Mouse (Mus musculus) kidney, embryonic 16.5 days (tissue): Measurements from ENCODE around the gene Bspry. TPM values are rescaled to one million over a fixed set of nuclear protein-coding genes. Genes with fewer than 3 reads are reported as not detected.
"Not testable (repeated sequence)": the region's sequence is repeated elsewhere in the genome, so short reads cannot be mapped to it uniquely, and the experiment has no call there.

Experiments
- ATAC-seq: fragments of 200-750 bp; cut with Nextera tagmentation; 2 replicates; pipeline ENCODE4 v1.8.0; 2017; ENCODE audit warnings: moderate TSS enrichment; ENCODE audit not compliant: low FRiP score, low TSS enrichment
- H3K27ac ChIP-seq: fragments of 300-500 bp; sonication (generic); 2 replicates; pipeline ENCODE4 v1.5.1; 2014; ENCODE audit warnings: low read length
- H3K27me3 ChIP-seq: fragments of 300-500 bp; sonication (generic); 2 replicates; pipeline ENCODE4 v1.6.1; 2014; ENCODE audit warnings: low read length, control low read depth, mixed read lengths; ENCODE audit not compliant: insufficient read depth
- H3K36me3 ChIP-seq: fragments of 300-500 bp; sonication (generic); 2 replicates; pipeline ENCODE4 v1.6.1; 2014; ENCODE audit warnings: low read length, control low read depth, mixed read lengths; ENCODE audit not compliant: insufficient read depth
- H3K4me1 ChIP-seq: fragments of 300-500 bp; sonication (generic); 2 replicates; pipeline ENCODE4 v1.6.1; 2014; ENCODE audit warnings: low read length, control low read depth, mixed read lengths; ENCODE audit not compliant: insufficient read depth
- H3K4me2 ChIP-seq: fragments of 300-500 bp; sonication (generic); replicated peaks from 2 replicates; pipeline ENCODE4 v1.6.1; 2014; ENCODE audit warnings: low read depth, low read length
- H3K4me3 ChIP-seq: fragments of 300-500 bp; sonication (generic); 2 replicates; pipeline ENCODE4 v1.5.1; 2014; ENCODE audit warnings: mild to moderate bottlenecking, low read length
- H3K9ac ChIP-seq: fragments of 300-500 bp; sonication (generic); replicated peaks from 2 replicates; pipeline ENCODE4 v1.6.1; 2014; ENCODE audit warnings: low read length
- H3K9me3 ChIP-seq: fragments of 300-500 bp; sonication (generic); 2 replicates; pipeline ENCODE4 v1.6.1; 2016; ENCODE audit warnings: low read length, control low read depth
- WGBS: fragments of 180-500 bp; shearing (Covaris S2); extraction: QIAGEN DNeasy Blood & Tissue Kit; methylation state at CpG from one replicate; pipeline ENCODE4 v1.1.7; 2014; 5-methylcytosine and 5-hydroxymethylcytosine counted together
- polyA plus RNA-seq: library from polyadenylated mRNA; unstranded; fragments of >200 nt; fragmentation: Nextera tagmentation; extraction: Ambion mirVana; gene quantifications from 2 replicates; pipeline ENCODE4 v1.2.1, GENCODE M21; 2015

Bspry gene
- polyA plus RNA-seq, 1 experiment from 2014 or later = 28.3 TPM

DNA sequence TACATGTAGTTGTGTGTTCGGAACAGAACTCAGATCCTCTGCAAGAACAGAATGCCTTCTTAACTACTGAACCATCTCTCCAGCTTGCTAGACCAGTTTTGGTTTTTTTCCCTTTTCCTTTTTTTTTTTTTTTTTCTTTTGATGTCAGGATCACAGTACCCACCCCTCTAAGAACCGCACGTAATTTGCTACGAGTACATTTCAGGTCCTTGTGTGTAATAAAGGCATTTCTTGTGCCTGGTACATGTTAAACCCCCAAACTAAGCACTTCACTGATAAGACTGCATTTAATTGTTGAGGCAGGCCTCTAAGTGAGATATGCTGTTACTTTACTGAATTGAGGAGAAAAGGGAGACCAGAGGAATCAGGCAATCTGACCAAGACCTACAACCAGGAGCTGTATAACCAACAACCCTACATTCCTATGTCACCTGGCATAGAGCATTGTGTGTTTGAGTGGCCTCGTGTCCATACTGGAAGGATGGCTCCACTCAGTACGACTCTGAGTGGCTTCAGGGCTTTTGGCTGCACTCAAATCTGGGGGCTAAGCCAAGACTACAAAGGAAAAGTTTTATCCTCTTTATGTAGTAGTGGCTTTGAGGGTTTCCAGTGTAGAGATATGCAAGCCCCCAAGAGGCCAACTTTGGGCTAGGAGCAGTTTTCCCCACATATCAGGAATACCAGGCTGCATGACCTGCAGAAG lies 2.2 kb upstream of the Bspry start:
- no peaks in the 10 kb centered on the region for H3K9me3 ChIP-seq
- peaks cover 12% of the 10 kb centered on the region for H3K4me1 ChIP-seq
- no peak overlapping the region for H3K4me2 ChIP-seq
- H3K27me3 ChIP-seq = no peaks in the 10 kb centered on the region
- H3K4me3 ChIP-seq = no peak overlapping the region
- no peak overlapping the region for H3K9ac ChIP-seq
- peak overlapping the region; percentile 39; the same call in 1 of the 2 replicates for H3K27ac ChIP-seq
- WGBS = 77% methylated on average over 6 of the region's 6 CpGs
- H3K36me3 ChIP-seq = no peaks in the 10 kb centered on the region
- no peak for ATAC-seq

DNA sequence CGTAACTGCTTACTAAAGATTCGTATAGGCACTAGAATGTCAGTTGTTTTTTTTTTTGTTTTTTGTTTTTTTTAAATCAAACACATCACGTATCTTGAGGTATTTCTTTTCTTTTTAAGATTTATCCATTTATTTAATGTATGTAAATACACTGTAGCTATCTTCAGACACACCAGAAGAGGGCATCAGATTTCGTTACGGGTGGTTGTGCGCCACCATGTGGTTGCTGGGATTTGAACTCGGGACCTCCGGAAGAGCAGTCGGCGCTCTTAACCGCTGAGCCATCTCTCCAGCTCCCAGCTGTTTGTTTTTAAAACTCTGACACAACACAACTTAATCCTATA lies 288 bp upstream of the Bspry start:
- WGBS = 13% methylated on average over 11 of the region's 11 CpGs
- not testable (repeated sequence) for H3K9me3 ChIP-seq, H3K27me3 ChIP-seq, ATAC-seq, H3K36me3 ChIP-seq, H3K27ac ChIP-seq
- Histone ChIP-seq H3K4me3 (peak overlapping the region; percentile 58), H3K4me2 (peak overlapping the region; percentile 86), H3K9ac (peak overlapping the region; percentile 70; the same call in 1 of the 2 replicates), H3K4me1 (peaks cover 12% of the 10 kb centered on the region)

DNA sequence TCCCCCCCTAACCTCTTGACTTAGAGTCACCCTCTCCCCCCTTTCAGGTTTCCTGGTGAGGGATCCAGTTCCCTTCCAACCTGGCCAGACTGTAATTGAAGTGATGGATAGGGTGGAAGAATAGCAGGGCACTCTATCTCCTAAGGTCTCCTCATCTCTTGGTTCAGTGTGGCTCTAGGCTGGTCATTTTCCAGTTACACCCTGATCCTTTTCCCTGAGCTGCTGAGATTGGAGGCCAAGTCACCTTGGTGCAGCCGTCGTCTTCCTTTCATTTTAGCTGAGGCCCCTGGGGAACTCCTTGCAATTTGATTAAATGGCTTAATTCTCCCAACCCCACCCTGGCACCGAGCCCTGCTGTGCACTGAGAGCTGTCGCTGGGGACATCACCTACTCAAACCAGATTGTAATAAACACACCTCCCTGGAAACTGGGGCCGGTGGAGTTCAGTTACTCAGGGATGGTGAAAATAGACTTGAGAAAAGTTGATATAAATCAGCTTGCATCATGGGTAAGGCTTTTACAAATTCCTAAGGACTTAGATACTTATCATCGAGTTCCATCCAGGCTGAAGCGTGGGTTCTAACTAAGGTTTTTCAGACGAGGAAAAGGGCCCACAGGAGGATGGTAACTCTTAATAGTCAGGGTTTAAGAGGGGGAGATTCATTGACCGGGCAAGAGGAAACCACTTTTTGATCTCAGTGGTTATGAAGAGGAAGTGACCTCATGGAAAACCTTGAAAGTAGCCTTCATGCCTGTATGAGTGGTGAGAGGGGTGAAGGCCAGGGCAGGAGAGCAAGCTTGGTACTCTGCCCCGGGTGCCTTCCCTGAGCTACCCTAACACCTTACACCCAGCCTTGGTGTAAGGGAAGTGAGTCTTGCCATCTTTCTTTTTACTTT lies 1.1 kb downstream of the Bspry start:
- no peaks in the 10 kb centered on the region for H3K9me3 ChIP-seq
- H3K4me1 ChIP-seq = peaks cover 12% of the 10 kb centered on the region
- ATAC-seq = peak; percentile 32; the same call in 1 of the 2 replicates
- peak overlapping the region; percentile 45; the same call in 1 of the 2 replicates for H3K9ac ChIP-seq
- no peaks in the 10 kb centered on the region for H3K36me3 ChIP-seq
- peak overlapping the region; percentile 60; the same call in 1 of the 2 replicates for H3K27ac ChIP-seq
- H3K27me3 ChIP-seq = no peaks in the 10 kb centered on the region
- WGBS = 38% methylated on average over 10 of the region's 10 CpGs
- peak overlapping the region; percentile 86 for H3K4me2 ChIP-seq
- peak overlapping the region; percentile 58 for H3K4me3 ChIP-seq

DNA sequence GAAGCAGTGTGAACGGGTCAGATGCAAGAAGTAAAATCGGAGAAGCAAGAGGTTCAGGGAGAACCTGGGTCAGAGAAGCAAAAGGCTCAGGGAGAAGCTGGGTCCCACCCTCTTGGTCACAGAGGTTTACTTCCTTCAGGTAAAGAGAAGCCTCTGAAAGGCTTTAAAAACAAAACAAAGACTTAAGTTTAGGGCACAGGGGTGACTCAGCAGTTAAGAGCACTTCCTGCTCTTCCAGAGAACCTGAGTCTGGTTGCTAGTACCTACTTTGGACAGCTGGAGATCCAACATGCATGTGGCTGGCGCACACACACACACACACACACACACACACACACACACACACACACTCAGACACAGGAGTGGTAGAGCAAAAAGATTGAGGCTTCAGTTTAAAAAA lies 5.1 kb downstream of the Bspry start:
- H3K4me3 ChIP-seq = no peak overlapping the region
- WGBS = 81% methylated on average over 3 of the region's 3 CpGs
- H3K9ac ChIP-seq = no peak overlapping the region
- no peaks in the 10 kb centered on the region for H3K27me3 ChIP-seq
- no peak overlapping the region for H3K4me2 ChIP-seq
- ATAC-seq = no peak
- H3K4me1 ChIP-seq = peaks cover 6% of the 10 kb centered on the region; the same call in 1 of the 2 replicates
- H3K9me3 ChIP-seq = no peaks in the 10 kb centered on the region
- no peak overlapping the region for H3K27ac ChIP-seq
- H3K36me3 ChIP-seq = no peaks in the 10 kb centered on the region

DNA sequence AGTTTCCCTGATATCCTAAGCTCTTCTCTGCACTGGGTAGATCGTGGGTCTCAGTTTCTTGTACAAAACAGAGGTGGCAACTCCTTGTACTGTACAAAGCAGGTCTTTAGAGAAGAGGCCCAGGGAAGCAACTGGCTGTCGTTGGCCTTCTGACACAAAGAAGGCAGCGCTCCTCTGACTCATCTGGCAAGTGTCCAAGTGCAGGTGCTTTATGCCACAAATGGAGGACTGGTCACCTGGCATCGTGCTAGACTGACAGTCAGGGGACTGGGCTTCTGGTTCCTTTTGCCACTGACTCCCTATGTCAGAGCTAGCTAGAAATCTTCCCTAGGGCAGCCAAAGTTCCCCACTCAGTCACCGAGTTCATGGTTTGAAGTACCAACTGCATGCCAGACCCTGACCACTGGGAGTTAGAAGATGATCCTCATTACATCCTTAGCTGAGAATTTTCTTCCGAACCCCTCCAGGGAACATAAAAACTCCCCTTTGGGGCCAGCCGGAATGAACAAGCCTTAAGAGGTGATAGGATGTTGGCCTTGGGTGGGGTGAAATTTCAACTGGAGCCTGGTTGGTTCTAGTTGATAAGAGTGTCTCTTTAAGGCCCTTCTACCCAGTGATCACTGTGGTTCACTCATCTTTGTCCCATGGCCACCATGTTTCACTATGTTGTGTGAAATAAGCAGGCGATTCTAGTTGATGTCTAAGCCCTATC lies 5.8 kb downstream of the Bspry start:
- H3K4me2 ChIP-seq = no peak overlapping the region
- ATAC-seq = no peak
- H3K36me3 ChIP-seq = no peaks in the 10 kb centered on the region
- H3K9ac ChIP-seq = no peak overlapping the region
- H3K4me3 ChIP-seq = no peak overlapping the region
- 81% methylated on average over 8 of the region's 8 CpGs for WGBS
- H3K27me3 ChIP-seq = no peaks in the 10 kb centered on the region
- peaks cover 5% of the 10 kb centered on the region; the same call in 1 of the 2 replicates for H3K4me1 ChIP-seq
- H3K27ac ChIP-seq = no peak overlapping the region
- no peaks in the 10 kb centered on the region for H3K9me3 ChIP-seq

DNA sequence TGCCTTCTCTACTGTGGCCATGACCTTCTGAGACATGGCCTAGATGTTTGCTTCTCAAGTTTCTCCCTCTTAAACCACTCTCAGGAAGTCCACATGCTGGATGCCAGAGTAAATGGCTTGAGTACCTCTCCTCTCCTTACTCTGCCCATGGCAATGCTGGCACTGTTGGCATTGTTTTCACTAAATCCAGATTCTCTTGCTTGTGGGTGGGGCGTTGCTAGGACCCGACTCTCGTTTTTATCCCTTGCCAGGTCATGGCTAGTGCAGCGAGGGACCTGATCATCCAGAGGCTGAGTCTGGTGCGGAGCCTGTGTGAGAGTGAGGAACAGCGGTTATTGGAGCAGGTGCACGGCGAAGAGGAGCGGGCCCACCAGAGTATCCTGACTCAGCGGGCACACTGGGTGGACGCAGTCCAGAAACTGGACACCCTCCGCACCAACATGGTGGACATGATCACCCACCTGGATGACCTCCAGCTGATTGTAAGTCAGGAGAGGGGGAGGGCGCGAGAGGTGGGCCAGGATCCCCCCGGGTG lies 6.4 kb downstream of the Bspry start:
- Histone ChIP-seq H3K4me1 (no peaks in the 10 kb centered on the region), H3K27me3 (no peaks in the 10 kb centered on the region), H3K4me3 (no peak overlapping the region), H3K9me3 (no peaks in the 10 kb centered on the region), H3K4me2 (no peak overlapping the region), H3K9ac (no peak overlapping the region), H3K27ac (no peak overlapping the region), H3K36me3 (peaks cover under 1% of the 10 kb centered on the region; the same call in 1 of the 2 replicates)
- no peak for ATAC-seq
- WGBS = 89% methylated on average over 15 of the region's 15 CpGs

DNA sequence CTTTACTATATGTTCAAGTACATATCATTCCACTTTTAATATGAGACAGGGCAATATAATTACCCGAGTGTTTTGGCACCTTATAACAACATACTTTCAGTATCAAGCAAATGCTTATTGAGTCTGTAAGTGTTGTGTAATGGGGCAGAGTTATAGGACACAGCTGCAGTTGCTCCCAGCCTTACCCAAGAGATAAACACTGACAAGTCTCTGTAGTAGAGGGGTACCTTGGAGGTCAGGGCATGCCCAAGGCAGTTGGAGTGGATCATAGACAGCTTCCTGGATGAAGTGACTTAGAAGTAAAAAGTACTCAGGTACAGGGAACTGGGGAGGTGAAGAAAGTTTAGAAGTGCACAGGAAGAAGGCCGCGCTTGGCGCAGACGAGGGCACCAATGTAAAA lies 7.3 kb downstream of the Bspry start:
- no peak overlapping the region for H3K4me3 ChIP-seq
- H3K27me3 ChIP-seq = no peaks in the 10 kb centered on the region
- no peak overlapping the region for H3K4me2 ChIP-seq
- no peak for ATAC-seq
- H3K4me1 ChIP-seq = no peaks in the 10 kb centered on the region
- H3K27ac ChIP-seq = no peak overlapping the region
- no peaks in the 10 kb centered on the region for H3K9me3 ChIP-seq
- H3K9ac ChIP-seq = no peak overlapping the region
- WGBS = 89% methylated on average over 5 of the region's 5 CpGs
- H3K36me3 ChIP-seq = peaks cover 3% of the 10 kb centered on the region; the same call in 1 of the 2 replicates

DNA sequence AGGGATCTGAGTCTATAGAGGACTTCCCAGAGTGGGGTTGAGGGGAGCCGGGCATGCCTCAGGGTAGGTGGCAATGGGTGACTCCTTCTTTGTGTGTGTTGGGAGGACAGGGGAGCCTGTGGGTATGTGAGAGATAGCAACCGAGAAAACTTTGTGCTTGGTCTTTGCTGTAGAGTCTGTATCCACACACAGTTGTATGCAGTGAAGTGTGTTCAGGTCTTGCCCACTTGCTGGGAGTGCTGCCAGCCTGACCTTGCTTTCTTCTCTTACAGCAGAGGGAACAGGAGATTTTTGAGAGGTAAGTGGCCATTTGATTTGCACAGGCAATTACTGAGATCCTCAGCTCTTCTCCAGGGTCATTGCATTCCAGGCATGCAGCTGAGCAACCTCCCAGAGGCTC lies 8.1 kb downstream of the Bspry start:
- whole genome bisulfite sequencing = 72% methylated on average over 2 of the region's 2 CpGs
- ATAC-seq = no peak
- no peak overlapping the region for H3K9ac ChIP-seq
- H3K4me1 ChIP-seq = no peaks in the 10 kb centered on the region
- no peak overlapping the region for H3K4me2 ChIP-seq
- peaks cover 3% of the 10 kb centered on the region; the same call in 1 of the 2 replicates for H3K36me3 ChIP-seq
- H3K9me3 ChIP-seq = no peaks in the 10 kb centered on the region
- H3K27me3 ChIP-seq = no peaks in the 10 kb centered on the region
- no peak overlapping the region for H3K27ac ChIP-seq
- H3K4me3 ChIP-seq = no peak overlapping the region

DNA sequence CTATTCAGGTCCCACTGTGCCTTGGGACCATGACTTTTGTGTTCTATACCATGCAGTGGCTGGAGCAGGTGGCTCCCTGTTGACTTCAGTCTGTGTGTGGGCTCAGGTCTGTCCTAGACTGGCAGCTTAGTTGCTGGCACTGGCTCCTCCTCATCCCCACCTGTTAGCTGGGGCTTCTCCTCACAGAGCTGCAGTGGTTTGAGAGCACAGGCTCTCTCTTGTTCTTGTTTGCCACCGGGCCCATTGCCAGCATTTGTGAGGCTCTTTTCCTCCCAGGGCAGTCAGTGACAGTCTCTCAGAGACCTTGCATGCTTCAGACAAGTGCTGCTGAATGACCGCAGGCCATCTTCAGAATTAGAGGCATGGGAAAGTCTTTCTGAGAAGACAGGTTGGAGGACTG lies 12.8 kb downstream of the Bspry start:
- H3K36me3 ChIP-seq = peaks cover 8% of the 10 kb centered on the region
- no peaks in the 10 kb centered on the region for H3K27me3 ChIP-seq
- H3K4me1 ChIP-seq = no peaks in the 10 kb centered on the region
- no peak overlapping the region for H3K9ac ChIP-seq
- no peak for ATAC-seq
- WGBS = 93% methylated on average over 2 of the region's 2 CpGs
- no peaks in the 10 kb centered on the region for H3K9me3 ChIP-seq
- H3K4me3 ChIP-seq = no peak overlapping the region
- no peak overlapping the region for H3K27ac ChIP-seq
- no peak overlapping the region for H3K4me2 ChIP-seq
